Comparison of ENCODE assay signal across 13 mouse cellular contexts in genomic region chr14:75873612-75874011, GRCm38 (mm10). TPM values are rescaled to one million over a fixed set of nuclear protein-coding genes. Genes with fewer than 3 reads are reported as not detected.
DNase-seq lines count a peak whose midpoint lies in the region; ATAC-seq and TF ChIP-seq lines count a peak whose summit lies in the region.
"Had no signal": no experiment of that assay in that cellular context is flagged by ENCODE, and none has a peak within 500 bp of the region (broad histone marks: within the 10 kb centered on the region; RNA-seq: fewer than 3 reads in every experiment).

No protein-coding gene starts in this region.

- H3K9ac ChIP-seq in intestine, embryonic 16.5 days (ENCODE audit: low read depth, low read length): no peak overlapping the region
- no peak overlapping the region for H3K9ac ChIP-seq in intestine, postnatal 0 days (ENCODE audit: low read depth, low read length)
- H3K9ac ChIP-seq: forebrain, embryonic 12.5 days; limb, embryonic 15.5 days; midbrain, embryonic 12.5 days; neural tube, embryonic 12.5 days had no signal

- 0 out of 2 replicates have a peak, but pooled peaks cover 2% of the 10 kb centered on the region for H3K4me1 ChIP-seq in intestine, embryonic 16.5 days (ENCODE audit: control insufficient read depth, insufficient read depth, low read length)
- no peaks in the 10 kb centered on the region for H3K4me1 ChIP-seq in intestine, postnatal 0 days (replicated peaks; ENCODE audit: control insufficient read depth, insufficient read depth, low read length)

- H3K4me3 ChIP-seq in intestine, embryonic 16.5 days (ENCODE audit: low read length): no peak overlapping the region
- no peak overlapping the region for H3K4me3 ChIP-seq in intestine, postnatal 0 days (ENCODE audit: low read depth, low read length)
- H3K4me3 ChIP-seq: forebrain, embryonic 12.5 days; limb, embryonic 15.5 days; midbrain, embryonic 12.5 days; neural tube, embryonic 12.5 days had no signal

- no peak for ATAC-seq in intestine, embryonic 16.5 days
- no peak for ATAC-seq in intestine, postnatal 0 days

- H3K27me3 ChIP-seq in intestine, embryonic 16.5 days (replicated peaks; ENCODE audit: control insufficient read depth, insufficient read depth, low read length): no peaks in the 10 kb centered on the region
- H3K27me3 ChIP-seq in intestine, postnatal 0 days (replicated peaks; ENCODE audit: control insufficient read depth, insufficient read depth, low read length): no peaks in the 10 kb centered on the region
- H3K27me3 ChIP-seq: forebrain, embryonic 12.5 days; limb, embryonic 15.5 days; midbrain, embryonic 12.5 days; neural tube, embryonic 12.5 days had no signal

- no peaks in the 10 kb centered on the region for H3K9me3 ChIP-seq in intestine, embryonic 16.5 days (ENCODE audit: control insufficient read depth, low read length)
- H3K9me3 ChIP-seq in intestine, postnatal 0 days (ENCODE audit: control insufficient read depth): no peaks in the 10 kb centered on the region
- H3K9me3 ChIP-seq: forebrain, embryonic 12.5 days; limb, embryonic 15.5 days; midbrain, embryonic 12.5 days; neural tube, embryonic 12.5 days had no signal

- peak; percentile 57 for DNase-seq in adrenal gland, adult 2 months
- peak; percentile 75 for DNase-seq in kidney, postnatal 10 days
- DNase-seq in lung, postnatal 4 days: peak; percentile 70 to 79
- no peak for DNase-seq in layer of hippocampus, adult 9-10 months (ENCODE audit: low spot score)
- no peak for DNase-seq in layer of hippocampus, postnatal 25 days (ENCODE audit: extremely low spot score in 1 of 2, low spot score in 1 of 2)
- DNase-seq in gastrocnemius, postnatal 25 days: no peak
- DNase-seq: layer of hippocampus, adult 9-11 months had no signal

- H3K36me3 ChIP-seq in intestine, embryonic 16.5 days (ENCODE audit: control insufficient read depth, insufficient read depth, low read length): no peaks in the 10 kb centered on the region
- H3K36me3 ChIP-seq in intestine, postnatal 0 days (ENCODE audit: control insufficient read depth, insufficient read depth): no peaks in the 10 kb centered on the region
- H3K36me3 ChIP-seq: forebrain, embryonic 12.5 days; limb, embryonic 15.5 days; midbrain, embryonic 12.5 days; neural tube, embryonic 12.5 days had no signal

- 67% methylated on average over 9 of the region's 9 CpGs for WGBS in intestine, embryonic 16.5 days
- 62% methylated on average over 9 of the region's 9 CpGs for WGBS in intestine, postnatal 0 days

- no peak for TF ChIP-seq CTCF in intestine, postnatal 0 days (IDR thresholded peaks at IDR 0.05; ENCODE audit: low read depth)

- 0 out of 2 replicates have a peak overlapping the region, but pooled peaks have one; percentile 13 for H3K27ac ChIP-seq in intestine, embryonic 16.5 days (ENCODE audit: low read length)
- no peak overlapping the region for H3K27ac ChIP-seq in intestine, postnatal 0 days (ENCODE audit: low read depth, low read length)
- H3K27ac ChIP-seq: forebrain, embryonic 12.5 days; limb, embryonic 15.5 days; midbrain, embryonic 12.5 days; neural tube, embryonic 12.5 days had no signal

- no peak overlapping the region for H3K4me2 ChIP-seq in intestine, embryonic 16.5 days (ENCODE audit: low read depth, low read length)
- no peak overlapping the region for H3K4me2 ChIP-seq in intestine, postnatal 0 days (replicated peaks; ENCODE audit: low read depth)
- H3K4me2 ChIP-seq: forebrain, embryonic 12.5 days; limb, embryonic 15.5 days; midbrain, embryonic 12.5 days; neural tube, embryonic 12.5 days had no signal

RNA-seq across cellular contexts. Expression of gene Tpt1, which starts 28.7 kb away (rescaled TPM):
- 829 and 857 TPM in 2 replicates for polyA plus RNA-seq in intestine, embryonic 16.5 days (2015; fragmentation: Nextera tagmentation; extraction: Ambion mirVana)
- 1,212 and 1,295 TPM in 2 replicates for polyA plus RNA-seq in intestine, postnatal 0 days (2015; fragmentation: Nextera tagmentation; extraction: Ambion mirVana)
- 1,000 to 10,000 TPM; 2,669 to 3,122 TPM for total RNA-seq in adrenal gland, adult 2 months (2021)
- 2,303 and 3,302 TPM in 2 replicates for polyA plus RNA-seq in adrenal gland, adult 2 months (2012; rRNA removed)
- total RNA-seq in layer of hippocampus, postnatal 25 days (2021): 1,000 to 10,000 TPM in 1 of 2 experiments, 100 to 1,000 TPM in 1; 935 to 1,046 TPM
- total RNA-seq in gastrocnemius, postnatal 25 days (2021): 1,000 to 10,000 TPM; 2,961 to 2,964 TPM

Comparison
In these comparisons a context has a peak if more than half of its experiments do, and no peak if none do; other contexts are left out.
1. DNase-seq: peak in adrenal gland, adult 2 months (single experiment), kidney, postnatal 10 days (single experiment) and lung, postnatal 4 days (2 of 2); none in layer of hippocampus, adult 9-10 months (single experiment), layer of hippocampus, postnatal 25 days (0 of 2) and gastrocnemius, postnatal 25 days (single experiment).